Mouse (Mus musculus) lung, adult 2 months (tissue): ENCODE measurements around the gene Becn1. TPM values are rescaled to one million over a fixed set of nuclear protein-coding genes. Genes with fewer than 3 reads are reported as not detected.

Experiments used
- DNase-seq: peaks from one replicate; pipeline ENCODE4 v3.0.0; 2022
- H3K4me1 ChIP-seq: fragments of 200-500 bp; 2 replicates; pipeline ENCODE4 v1.6.1; 2011; ENCODE audit warnings: low read length; ENCODE audit not compliant: control insufficient read depth, insufficient read depth
- H3K4me3 ChIP-seq: fragments of 200-500 bp; replicated peaks from 2 replicates; pipeline ENCODE3; 2011; ENCODE audit warnings: low read depth, mild to moderate bottlenecking, control low read depth, low read length; ENCODE audit errors: extremely low read depth
- CTCF ChIP-seq: fragments of 200-500 bp; IDR thresholded peaks from 2 replicates; pipeline ENCODE4 v1.5.1; 2011; ENCODE audit warnings: mild to moderate bottlenecking, low read length, control low read depth; ENCODE audit not compliant: insufficient read depth
- POLR2A ChIP-seq: fragments of 200-500 bp; IDR thresholded peaks from 2 replicates; pipeline ENCODE4 v1.6.1; 2011; ENCODE audit warnings: low read depth, mild to moderate bottlenecking, control low read depth, low read length, borderline replicate concordance; ENCODE audit errors: extremely low read depth
- WGBS: fragments of 180-500 bp; shearing (Covaris S2); methylation state at CpG from one replicate; pipeline ENCODE4 v1.1.7; 2018; 5-methylcytosine and 5-hydroxymethylcytosine counted together
- polyA plus RNA-seq: library from polyadenylated mRNA; depleted of rRNA; stranded (reverse); fragments of >200 nt; gene quantifications from 2 replicates; pipeline ENCODE4 v1.2.3, GENCODE M21; 2012

The Becn1 gene
- polyA plus RNA-seq, 1 experiment = 70.3 TPM

DNA sequence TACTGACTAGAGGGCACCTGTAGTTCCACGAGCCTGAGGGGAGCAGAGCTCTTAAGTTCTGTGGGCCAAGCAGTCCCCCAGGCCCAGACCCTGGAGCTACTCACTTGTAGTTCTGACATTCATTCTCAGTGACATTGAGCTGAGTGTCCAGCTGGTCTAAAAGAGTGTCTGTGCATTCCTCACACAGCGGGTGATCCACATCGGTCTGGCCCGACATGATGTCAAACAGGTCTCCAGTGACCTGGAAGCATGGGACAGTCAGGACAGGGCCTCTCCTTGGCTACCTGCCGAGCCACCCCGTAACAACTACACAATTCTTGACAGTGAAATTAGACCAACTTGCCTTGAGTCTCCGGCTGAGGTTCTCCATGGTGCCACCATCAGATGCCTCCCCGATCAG, 6.9 kb downstream of the Becn1 start:
- DNase-seq = no peak
- 96% methylated on average over 8 of the region's 8 CpGs for WGBS
- Histone ChIP-seq H3K4me1 (no peaks in the 10 kb centered on the region), H3K4me3 (no peak overlapping the region)
- no peak for TF ChIP-seq CTCF
- TF ChIP-seq POLR2A = no peak

DNA sequence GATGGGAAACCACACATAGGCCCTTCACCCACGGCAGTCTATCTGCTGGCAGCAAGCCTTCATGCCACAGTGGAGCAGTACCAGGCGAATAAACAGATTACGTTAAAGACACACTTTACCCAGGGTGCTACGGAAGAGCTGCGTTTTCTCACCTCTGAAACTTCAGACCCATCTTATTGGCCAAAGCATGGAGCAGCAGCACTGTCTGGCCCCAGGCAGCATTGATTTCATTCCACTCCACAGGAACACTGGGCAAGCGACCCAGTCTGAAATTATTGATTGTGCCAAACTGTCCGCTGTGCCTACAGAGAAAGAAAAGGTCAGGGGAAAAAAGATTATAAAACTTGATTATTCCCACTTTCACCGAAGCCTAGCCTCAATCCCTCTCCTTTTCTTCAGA, 10.9 kb downstream of the Becn1 start:
- no peaks in the 10 kb centered on the region for H3K4me1 ChIP-seq
- no peak for DNase-seq
- WGBS = 93% methylated on average over 8 of the region's 8 CpGs
- no peak overlapping the region for H3K4me3 ChIP-seq
- TF ChIP-seq CTCF (no peak), POLR2A (no peak)

DNA sequence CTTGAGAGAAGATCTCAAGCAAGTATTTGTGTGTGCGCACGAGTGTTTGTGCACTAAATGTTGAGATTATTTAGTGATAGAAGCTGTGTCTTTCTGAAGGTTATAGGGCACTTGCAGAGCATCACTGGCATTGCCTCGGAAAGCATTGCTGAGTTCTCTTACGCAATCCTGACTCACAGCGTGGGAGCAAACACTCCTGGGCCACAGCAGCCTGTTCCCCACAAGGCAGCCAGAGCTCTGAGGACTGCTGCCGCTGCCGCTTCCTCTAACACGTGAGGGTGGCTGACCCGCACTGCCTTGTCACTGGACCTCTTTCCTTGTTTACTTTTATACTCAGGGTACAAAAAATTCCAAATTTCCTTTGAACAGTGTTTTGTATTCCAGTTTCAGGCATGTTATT, 14.8 kb downstream of the Becn1 start:
- Histone ChIP-seq H3K4me1 (no peaks in the 10 kb centered on the region), H3K4me3 (no peak overlapping the region)
- no peak for DNase-seq
- 45% methylated on average over 9 of the region's 9 CpGs for whole genome bisulfite sequencing
- TF ChIP-seq POLR2A = peak; percentile 10; the same call in 1 of the 2 replicates
- no peak for TF ChIP-seq CTCF

DNA sequence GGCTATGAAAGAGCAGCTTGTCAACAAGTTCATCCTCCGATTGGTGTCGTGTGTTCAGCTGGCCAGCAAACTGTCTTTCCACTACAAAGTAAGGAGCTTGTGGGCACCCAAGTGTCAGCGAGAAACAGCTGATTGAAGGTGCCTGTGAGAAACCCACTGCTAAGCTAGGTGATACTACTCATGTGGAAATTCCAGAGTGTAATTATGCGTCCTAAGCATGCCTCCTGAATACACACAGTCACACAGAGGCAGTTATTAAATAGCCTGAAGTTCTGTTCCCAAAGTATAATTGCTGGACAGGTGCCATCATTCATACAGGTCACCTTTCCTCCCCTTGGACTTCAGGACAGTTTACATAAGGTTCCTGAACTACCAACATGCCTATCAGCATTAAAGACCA, 18.3 kb downstream of the Becn1 start:
- Histone ChIP-seq H3K4me3 (no peak overlapping the region), H3K4me1 (no peaks in the 10 kb centered on the region)
- TF ChIP-seq CTCF (no peak), POLR2A (no peak)
- WGBS = 65% methylated on average over 4 of the region's 4 CpGs
- DNase-seq = no peak

DNA sequence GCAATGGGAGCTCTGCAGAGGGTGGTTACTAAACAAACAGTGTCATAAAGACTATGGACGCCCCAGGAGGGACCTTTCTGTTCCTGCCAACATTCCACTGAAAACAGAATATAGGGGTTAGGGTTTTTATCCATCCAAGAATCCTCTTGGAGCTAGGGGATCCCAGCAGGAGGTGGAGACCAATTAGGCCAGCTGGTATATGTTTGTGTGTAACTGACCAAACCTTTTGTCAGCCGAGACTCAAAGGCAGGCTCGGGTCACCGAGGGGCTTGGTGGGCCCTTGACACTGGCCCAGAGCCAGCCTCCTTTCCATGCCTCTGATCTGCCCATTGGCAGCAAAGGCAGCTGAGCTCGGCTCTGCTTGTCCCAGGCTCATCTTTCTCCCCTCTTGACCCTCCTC, 19.2 kb downstream of the Becn1 start:
- TF ChIP-seq CTCF (no peak), POLR2A (no peak)
- no peak for DNase-seq
- no peak overlapping the region for H3K4me3 ChIP-seq
- peaks cover 4% of the 10 kb centered on the region; the same call in 1 of the 2 replicates for H3K4me1 ChIP-seq
- WGBS = 38% methylated on average over 5 of the region's 5 CpGs

DNA sequence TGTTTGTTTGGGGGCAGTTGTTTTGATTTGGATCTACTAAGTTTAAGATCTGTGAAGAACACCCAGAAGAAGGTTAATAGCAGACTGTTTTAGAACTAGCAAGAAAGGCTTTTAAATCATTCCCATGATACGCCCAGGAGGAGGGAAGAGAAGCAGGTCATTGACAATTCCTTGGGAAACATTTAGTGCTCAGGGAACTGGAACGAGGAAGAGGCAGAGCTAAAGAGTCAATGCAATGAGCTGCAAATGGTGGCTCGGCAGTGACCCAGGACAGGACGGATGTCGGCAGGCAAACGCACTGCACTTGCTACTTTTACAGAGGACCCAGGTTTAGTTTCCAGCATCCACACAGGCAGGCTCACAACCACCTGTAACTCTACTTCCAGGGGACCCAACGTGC, 21.2 kb downstream of the Becn1 start:
- DNase-seq = no peak
- 51% methylated on average over 7 of the region's 7 CpGs for WGBS
- H3K4me1 ChIP-seq = peaks cover 9% of the 10 kb centered on the region; the same call in 1 of the 2 replicates
- TF ChIP-seq POLR2A (no peak), CTCF (no peak)
- no peak overlapping the region for H3K4me3 ChIP-seq

DNA sequence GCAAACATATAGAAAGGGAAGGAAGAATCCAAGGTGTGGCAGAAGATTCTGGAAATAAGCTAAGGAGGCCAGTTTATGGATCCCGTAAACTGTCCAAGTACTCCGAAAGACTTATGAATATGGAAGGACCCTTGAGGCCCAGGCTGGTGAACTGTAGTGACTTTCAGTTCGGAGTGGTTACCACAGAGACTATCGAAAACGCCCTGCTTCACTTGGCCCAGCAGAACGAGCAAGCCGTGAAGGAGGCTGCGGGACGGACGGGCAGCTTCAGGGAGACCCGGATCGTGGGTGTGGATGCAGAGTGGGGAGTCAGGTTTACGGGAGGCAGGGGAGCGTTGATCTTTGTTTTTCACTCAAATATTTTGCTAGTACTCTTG, 22.9 kb downstream of the Becn1 start:
- peak; percentile 38 for DNase-seq
- Histone ChIP-seq H3K4me3 (peak overlapping the region; percentile 31), H3K4me1 (peaks cover 9% of the 10 kb centered on the region; the same call in 1 of the 2 replicates)
- TF ChIP-seq POLR2A = no peak
- TF ChIP-seq CTCF = no peak
- 58% methylated on average over 14 of the region's 14 CpGs for WGBS

DNA sequence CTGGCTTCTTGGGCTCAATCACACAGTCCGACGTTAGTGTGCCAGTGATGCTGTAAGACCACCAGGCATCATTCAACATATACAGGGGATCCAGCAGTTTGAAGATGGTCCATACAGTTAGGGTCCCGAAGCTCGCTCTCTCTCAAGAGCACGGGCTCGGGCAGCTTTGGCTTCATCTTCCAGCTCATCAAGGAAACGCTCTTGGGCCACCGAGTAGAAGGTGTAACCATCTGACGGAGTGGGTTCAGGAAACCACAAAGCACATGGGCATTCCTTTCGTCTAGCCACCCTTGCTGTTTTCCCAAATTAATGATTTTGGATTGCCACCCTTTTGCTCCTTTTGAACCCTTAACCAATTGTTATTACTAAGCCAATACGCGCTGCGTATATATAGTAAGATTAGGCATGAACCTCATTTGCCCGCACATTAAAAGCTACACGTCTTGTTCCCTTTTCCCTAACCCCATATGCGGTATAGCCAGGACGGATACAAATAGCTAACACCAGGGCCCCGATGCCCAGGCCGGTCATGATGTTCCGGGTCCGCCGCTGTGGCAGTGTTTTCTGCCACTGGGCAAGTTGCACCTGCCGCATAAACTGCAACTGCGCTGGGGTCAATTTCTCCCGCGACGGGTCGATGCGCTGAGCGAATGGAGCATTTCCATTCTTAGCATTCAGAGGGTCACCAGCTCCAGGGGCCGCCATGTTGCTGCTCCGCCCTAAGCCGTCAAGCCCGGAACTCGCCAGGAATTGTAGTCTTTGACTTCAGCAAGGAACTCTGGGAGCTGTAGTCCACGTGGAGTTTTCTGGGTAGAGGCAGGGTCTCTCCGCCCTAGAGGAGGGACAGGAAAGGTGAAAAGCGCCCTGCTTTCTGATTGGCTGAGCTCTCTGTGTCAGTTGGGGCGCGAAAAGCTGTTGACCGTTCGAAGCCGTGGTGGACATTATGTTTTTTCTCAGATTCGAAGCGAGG, 23.6 kb downstream of the Becn1 start, which contains the start of the genes Cntd1 and Coa3:
Gene Cntd1, plus strand, starts transcription at position 790 of the 970 bp plus-strand sequence.
Gene Coa3, minus strand, starts transcription at position 892 of the 970 bp plus-strand sequence.
- H3K4me1 ChIP-seq = peaks cover 9% of the 10 kb centered on the region; the same call in 1 of the 2 replicates
- peak within 1 kb of the TSS; percentile 97 for H3K4me3 ChIP-seq
- TF ChIP-seq CTCF (no peak), POLR2A (peak; percentile 84; the same call in 1 of the 2 replicates)
- 7% methylated on average over 45 of the region's 45 CpGs for WGBS
- peak; percentile 82 for DNase-seq

DNA sequence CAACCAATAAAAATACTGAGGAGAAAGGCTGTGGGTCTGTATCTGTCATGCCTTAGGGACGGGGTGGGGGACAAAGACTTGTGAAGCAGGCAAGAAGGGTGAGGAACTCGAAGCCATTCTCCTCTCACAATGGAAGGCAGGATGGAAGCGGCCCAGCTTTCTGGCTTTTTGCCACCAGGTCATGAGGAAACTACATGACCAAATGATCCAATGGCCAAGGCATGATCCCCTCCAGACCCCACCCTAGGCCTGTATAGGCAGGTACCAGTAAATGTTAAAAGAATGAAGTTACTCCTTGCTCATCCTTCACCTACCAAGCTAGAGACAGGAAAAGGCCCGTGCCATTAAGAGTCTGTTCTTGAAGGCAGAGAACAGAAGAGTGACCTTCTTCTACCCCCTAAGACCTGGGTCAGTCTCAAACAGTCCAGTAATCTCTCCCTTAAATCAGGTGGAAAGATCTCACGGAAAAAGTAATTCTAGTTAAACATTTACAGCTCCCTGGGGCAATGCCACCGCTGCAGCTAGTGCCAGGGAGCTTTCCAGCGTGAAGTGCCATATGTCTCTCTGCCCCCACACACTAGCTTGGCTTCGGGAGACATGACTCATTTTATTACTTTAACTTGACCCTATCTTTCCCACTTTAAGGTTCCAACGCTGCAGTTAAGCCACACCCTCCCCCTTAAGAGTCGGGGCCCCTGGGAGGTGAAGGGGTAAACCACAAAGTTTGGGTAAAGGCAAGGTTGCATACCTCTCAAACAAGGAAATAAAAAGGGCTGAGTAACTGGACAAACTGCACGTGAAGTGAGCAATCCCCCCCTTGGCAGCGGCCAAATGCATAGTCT, 24.5 kb downstream of the Becn1 start:
- H3K4me1 ChIP-seq = peaks cover 9% of the 10 kb centered on the region; the same call in 1 of the 2 replicates
- WGBS = 46% methylated on average over 12 of the region's 12 CpGs
- H3K4me3 ChIP-seq = peak overlapping the region; percentile 97
- TF ChIP-seq CTCF = no peak
- no peak for TF ChIP-seq POLR2A
- no peak for DNase-seq
